Mouse (Mus musculus) bone marrow macrophage, adult 2 months (primary cell): ENCODE measurements around the gene Mgat4b.

ENCODE experiments used
- CTCF ChIP-seq: IDR thresholded peaks from 2 replicates; pipeline ENCODE4 v1.5.1; 2012; ENCODE audit warnings: low read depth, mild to moderate bottlenecking, low read length, moderate library complexity
- POLR2A ChIP-seq: IDR thresholded peaks from 2 replicates; pipeline ENCODE4 v1.6.1; 2012; ENCODE audit warnings: mild to moderate bottlenecking, low read depth, low read length, borderline replicate concordance

DNA sequence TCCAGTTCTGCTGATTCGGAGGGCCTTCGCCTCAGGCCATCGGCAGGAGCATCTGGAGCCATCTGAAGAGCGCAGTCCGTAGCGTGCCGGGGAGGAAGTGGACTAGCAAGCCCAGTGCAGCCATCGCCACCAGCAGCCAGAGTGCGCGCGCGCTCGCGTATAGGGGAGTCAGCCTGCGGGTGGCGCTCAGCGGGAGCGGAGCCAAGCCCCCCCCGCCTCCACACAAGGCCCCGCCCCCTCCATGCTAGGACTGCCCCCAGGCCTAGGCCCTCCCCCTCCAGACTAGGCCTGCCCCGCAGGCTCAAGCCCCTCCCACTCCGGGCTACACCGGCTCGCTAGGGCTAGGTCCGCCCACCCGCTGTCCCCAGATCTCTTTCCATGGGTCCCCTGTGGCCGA, 25.8 kb downstream of the Mgat4b start:
- no peak for TF ChIP-seq POLR2A
- no peak for TF ChIP-seq CTCF
